Mouse (Mus musculus) monocyte, adult 5-6 weeks (primary cell): ENCODE measurements around the gene Egfr. TPM values are rescaled to one million over a fixed set of nuclear protein-coding genes. Genes with fewer than 3 reads are reported as not detected.

ENCODE experiments used
- ATAC-seq: fragments of 153-309, 156-312 bp; replicated peaks from 2 replicates; pipeline ENCODE4 v1.8.0; 2017; ENCODE audit warnings: mild to moderate bottlenecking; ENCODE audit not compliant: low TSS enrichment, insufficient number of reproducible peaks, severe bottlenecking, poor library complexity, low FRiP score
- total RNA-seq: library from RNA; stranded (forward); fragments of 200-1000, 200-491, 200-594 nt; gene quantifications from 3 replicates; pipeline ENCODE4 v1.2.3, GENCODE M21; 2017

Egfr gene
- 0.19 TPM in 1 of 3 replicates, not detected in the others for total RNA-seq

DNA sequence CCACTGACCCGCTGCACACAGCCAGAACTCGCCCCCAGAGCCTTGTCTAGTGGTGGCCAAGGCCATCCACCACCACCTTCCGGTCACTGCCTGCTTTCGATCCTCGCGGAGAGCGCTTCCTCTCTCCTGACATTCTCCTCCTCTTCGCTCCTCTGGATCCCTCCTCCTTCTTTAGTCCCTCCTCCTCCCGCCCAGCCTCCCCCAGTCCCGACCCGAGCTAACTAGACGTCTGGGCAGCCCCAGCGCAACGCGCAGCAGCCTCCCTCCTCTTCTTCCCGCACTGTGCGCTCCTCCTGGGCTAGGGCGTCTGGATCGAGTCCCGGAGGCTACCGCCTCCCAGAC is at the start of gene Egfr:
Egfr (plus strand) TSS at position 197 of the 342 bp plus-strand sequence.
- no peak for ATAC-seq

DNA sequence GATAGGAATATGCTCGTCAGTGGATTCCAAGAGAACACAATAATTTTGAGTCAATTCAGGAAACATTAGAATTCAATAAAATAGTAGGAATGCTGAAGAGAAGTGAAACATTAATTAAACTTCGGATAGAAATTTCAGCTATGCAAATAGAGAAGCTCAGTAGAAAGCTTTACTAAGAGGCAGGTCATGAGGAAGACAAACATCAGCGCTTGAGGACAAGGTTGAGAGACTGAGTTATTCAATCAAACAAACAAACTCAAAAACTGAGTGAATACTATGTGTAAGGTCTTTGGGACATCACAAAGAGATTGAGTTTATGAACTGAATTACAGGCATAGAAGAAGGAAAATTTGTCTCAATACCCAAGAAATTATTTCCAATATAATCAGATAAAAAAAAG is 48.8 kb upstream of the Egfr start:
- no peak for ATAC-seq

DNA sequence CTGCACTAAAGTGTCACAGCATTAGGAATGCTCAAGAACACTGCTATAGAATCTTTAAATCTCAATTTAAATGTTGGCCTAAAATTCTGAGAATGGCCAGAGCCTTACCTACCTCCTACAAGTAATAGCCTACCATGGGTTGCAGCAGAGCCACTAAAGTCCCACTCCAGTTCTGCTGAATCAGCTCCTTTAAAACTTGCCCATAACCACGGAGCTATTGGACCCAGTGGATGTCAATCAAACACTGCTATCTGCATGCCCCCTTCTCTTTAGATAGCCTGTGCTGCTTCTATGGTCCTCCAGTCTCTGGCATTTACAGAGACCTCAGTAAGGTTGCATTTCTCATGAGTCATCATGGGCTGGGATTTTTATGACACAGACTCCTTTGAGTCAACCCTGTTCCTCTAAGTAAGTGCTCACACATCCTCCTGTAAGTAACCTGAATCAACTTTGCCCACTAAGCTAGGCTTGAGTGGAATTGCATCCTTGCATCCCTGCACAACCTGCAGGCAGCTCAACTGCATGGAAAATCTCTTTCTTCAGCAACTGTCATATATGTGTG is 16.8 kb upstream of the Egfr start:
- no peak for ATAC-seq

DNA sequence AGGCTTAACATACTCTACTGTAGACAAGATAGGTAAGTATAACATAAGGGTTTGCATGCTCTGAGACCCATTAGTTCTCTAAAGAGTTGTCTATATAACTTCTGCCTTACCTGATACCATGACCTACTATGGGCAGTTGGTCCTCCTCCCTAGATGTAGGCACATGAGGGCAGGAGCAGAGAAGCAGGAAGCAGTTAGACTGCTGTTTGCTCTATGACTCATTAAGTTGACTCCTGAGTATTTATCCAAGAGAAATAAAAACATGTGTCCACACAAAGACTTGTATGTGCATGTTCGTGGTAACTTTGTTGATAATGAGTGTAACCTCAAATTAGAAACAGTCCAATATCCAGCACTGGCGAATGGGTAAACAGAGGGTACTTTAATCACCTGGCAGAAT is 14.7 kb upstream of the Egfr start:
- no peak for ATAC-seq

DNA sequence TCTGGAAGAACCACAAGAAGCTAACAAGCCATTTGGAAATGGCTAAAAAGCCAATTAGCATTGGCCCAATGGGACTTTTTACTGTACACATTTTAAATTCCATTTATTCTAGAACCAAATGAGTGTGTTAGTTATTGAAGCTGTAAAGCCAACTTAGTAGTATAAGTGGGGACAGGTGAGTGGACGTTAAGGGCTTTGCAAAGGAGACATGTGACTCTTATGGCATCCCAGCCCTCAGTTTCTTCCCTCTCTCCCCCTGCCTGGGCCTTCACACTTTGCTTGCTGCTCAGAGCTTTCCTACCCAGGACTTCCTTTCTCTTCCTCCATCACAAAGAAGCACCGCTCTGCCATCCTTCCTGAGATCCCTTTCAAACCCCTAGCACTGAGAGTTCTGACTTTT is 13.3 kb upstream of the Egfr start:
- no peak for ATAC-seq

DNA sequence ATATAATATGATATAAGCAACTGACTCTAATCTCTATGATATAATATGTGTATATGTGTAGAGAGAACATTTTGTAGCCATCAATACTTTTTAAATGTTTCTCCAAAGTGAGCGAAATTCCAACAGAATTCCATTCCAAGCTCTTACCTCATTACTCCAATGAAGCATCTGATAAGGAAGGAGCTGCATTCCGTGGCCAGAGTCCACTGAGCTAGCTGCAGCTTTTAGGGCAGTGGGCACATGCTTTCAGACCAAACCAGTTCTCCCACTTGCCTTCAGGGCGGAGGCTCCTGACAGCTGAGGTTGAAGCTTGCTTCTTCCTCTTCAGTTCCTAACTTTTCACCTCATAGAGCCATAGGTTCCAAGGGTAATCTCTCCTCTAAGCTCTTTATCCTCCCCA is 12.8 kb upstream of the Egfr start:
- no peak for ATAC-seq

DNA sequence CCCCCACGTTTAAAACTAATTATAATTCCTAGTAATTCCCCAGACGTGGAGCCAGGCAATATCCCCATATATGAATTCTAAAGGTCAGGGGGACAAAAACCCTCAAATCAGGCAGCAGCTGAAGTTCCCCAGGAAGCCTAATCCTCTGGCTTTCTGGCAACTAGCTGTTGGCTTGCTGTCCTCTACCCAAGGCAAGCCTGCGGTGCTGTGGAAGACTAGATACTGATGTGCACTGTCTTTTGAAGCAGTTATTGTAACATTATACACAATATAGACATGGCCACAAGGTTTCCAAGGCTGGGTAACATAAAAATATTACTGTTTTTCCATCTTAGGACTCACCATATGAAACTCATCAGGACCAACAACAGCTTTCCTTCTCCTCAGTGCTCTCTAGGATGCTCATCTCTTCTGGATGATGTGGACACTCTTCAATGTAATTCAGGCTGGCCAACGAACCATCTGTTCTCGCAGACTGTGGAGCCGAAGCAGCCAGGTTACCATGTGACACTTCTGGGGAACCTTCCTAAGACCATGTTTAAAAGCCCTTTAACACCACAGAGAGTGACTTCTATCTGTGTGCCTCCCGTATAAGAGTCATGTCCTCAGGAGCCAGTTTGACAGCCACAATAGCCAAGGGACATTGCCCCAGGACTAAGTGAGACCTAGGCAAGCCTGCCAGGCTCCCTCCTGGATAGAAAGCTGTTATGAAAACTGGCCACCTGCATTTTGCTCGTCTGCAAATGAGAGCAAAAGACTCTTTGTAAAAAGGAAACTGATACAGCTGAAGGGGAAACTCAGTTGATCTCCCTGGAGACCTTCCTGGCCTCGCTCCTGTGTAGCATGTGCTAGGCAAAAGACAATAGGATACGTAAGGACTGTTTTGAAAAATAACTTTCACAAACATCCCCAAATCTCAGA is 11.1 kb upstream of the Egfr start:
- no peak for ATAC-seq

DNA sequence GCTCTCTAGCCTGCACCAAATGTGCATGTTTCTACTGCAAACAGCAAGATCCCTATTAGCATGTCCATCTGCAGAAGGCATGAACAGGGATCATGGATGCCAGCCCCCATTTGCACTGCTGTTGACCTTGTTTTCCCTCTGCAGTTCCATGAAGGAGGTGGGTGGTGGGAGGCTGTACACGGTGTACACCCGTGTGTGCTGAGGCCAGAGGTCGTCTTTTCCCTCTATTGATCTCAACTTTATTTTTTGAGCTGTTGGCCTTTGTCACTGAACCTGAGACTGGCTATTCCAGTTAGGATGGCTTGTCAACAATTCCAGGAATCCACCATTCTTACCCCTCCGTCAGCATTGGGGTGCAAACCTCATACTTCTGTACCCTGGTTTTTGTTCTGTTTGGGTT is 9.8 kb upstream of the Egfr start:
- no peak for ATAC-seq

DNA sequence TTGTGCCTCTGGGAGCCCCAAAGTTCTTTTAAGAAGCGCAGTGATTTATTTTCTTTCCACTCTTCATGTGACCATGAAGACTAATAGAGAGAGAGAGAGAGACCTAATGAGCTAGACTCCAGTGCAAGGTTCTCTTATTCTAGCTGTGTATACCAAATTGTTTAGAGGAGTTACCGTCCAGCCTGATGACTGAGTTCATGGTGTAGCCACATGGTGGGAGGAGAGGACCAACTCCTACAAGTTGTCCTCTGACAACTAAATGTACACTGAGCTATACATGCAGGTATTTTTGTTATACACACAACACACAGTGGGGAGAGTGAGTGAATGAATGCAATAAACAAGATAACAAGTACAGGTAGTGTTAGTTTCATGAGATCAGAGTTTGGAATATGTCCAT is 9.2 kb upstream of the Egfr start:
- ATAC-seq: no peak

DNA sequence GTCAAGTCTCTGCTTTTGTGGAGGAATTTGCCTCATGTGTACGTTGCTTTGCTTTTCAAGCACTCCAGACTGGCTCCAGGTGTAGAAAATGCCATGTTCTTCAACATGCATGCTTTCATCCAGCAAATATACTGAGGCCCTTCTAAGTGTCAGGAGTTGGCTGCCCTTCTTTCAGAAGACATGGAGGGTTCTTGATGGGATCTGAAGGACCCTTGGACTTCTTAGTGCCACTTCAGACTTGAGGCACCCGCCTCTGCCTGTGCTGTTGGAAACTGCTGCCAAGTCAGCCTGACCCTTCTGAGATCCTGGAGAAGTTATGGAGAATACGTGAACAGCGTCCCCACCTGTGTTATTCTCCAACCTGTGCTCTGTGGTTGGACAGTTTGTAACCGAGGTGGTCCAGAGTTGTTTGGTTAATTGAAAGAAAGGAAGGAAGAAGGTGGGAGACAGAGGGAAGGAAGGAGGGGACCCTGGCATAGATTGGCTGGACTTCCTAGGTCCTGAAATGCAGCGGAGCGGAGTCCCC is 483 bp upstream of the Egfr start:
- ATAC-seq: no peak

DNA sequence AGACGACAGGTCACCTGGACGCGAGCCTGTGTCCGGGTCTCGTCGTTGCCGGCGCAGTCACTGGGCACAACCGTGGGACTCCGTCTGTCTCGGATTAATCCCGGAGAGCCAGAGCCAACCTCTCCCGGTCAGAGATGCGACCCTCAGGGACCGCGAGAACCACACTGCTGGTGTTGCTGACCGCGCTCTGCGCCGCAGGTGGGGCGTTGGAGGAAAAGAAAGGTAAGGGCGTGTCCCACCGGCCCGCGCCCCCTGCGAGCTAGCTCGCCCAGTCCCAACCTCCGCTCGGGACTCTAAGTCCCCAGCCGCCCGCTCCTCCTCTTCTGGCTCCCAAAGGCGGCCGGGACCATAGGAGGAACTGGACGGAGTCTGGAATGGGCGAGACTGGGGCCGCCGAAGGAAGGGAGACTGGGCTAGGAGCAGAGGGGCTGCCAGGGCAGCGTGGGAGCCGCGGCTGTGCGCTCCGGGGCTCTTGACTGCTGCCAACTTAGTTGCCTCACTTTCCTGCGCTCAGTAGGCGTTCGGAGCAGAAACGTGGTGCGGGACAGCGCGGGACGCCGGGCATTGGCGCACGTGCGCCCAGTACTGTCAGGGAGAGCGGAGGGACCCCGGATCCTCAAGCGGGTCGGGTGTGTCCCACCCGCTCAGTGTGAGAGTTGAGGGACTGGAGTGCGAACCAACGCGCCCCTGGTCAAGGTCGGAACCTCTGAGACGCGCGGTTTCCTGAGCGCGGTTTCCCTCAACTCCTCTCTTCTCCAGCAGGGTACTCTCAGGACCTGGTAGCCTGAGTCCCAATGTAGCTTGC is 548 bp downstream of the Egfr start:
- no peak for ATAC-seq

DNA sequence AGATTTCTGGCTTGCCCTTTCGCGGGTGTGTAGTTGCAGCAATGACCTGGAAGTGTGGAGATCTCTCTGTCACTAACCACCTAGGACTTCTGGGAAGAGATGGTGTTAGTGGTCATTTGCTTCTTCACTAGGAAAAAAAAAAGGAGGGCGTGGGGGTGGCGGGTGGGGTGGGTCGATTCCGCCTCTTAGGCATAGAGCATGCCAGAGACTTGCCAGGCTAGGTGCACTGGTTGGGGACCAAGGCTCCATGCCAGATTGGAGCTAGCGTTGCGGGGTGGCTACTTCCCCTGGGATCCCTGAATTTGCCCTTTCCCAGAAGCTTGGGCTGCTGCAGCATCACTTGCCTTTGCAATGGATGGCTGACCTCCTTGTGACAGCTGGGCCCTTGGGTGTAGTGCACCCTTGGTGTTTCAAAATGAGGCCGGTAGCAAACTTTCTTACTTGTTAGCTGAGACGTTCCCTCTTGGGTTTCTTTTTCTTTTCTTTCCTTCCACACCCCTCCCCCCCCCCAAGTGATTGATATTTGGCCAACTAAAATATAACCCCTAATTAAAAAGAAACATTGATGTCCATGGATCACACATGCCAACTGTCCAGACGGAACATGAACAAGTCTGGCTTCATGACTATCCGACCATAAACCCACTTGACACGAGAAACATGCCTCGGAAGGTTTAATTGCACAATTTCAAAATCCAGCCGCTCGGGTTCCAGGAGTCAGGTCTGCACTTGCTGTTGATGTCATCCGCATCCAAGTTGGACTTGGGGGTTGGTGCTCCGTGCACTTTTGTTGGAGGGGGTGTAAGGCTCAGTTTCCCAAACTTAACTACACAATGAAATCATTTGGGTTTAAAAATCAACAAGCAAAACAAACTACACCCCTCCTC is 1.4 kb downstream of the Egfr start:
- no peak for ATAC-seq

DNA sequence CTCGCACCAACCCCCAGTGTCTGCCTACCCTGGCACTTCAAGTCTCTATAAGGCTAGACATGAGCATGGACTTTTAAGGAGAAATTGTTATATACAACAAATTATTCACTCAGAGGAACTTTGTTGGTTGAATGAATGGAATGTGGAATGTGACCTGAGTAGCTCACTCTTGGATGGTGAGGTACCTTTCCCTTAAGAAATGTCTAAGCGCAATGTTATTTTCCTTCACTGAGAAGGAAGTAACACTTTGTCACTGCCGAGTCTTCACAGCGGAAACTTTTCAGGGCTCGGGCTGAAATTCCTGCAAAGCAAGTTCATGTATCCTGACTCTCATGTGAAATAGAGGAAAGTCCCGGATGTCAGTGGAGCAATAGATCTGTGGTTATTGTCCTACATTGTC is 7.9 kb downstream of the Egfr start:
- ATAC-seq: no peak

DNA sequence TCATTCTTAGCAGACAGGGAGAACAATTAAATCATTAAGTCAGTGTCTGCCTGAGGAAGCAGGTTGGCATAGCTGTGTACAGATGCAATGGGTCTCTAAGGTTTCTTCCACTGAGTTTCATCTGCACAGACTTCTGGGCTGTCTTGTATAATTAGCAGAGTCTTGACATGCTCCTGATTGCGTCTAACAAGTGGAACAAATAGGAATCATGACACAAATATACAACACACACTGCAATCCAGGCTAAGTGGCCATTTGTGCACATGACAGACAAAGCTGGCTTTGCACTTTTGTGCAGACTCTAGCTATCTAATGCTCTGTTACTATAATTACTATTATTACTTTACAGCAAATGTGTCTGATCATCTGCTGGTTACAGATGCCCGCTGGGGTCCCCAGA is 9.2 kb downstream of the Egfr start:
- ATAC-seq: no peak

DNA sequence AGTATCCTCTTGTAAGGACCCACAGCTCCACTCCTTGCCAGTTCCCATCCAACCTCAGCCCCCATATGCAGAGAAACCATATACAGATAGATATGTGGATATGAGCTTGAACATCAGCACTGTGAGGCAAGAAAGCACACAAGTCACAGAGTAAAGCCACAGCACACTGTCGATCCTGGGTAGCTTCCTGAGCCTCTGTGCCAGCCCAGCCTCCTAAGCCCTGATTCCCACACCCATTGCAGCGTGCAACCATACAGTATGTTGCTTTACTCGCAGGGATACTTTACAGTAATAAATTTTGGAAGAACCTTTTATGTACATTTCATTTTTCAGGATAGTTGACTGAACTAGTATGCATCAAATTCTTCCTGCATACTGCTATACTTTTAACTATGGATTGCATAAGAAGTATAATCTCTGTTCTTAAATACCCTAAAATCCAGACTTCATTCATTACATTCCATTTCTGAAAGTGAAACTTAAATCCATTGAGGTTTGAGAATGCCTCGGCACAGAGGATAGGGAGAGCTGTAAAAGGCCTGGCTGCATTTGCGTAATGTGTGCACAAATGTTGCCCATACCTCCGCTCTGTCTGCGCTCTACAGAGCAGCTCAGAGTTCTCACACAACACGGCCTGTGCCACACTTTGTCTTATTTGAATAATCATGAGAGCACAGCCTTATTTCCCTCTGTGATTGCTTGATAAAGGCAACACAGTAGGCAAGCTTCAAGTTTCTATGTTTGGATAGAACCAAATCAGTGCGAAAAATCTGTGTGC is 14.2 kb downstream of the Egfr start:
- ATAC-seq: no peak

DNA sequence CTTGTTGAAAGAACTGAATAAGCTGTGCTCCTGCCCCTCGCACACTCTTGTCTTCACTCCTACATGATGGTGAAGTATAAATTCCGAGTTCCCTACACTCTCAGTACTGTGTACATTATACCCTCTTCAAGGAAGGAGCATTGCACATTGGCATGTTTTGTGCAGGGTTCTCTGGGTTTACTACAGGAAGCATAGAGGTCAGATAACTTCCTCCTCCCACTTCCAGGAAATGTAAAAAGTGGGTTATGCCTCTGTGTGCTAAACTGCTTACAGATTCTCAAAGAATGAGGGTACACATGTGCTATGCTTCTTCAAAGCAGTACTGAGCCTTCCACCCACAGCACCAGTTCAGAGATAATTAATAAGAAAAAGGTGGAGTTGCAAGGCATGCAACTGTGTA is 16.0 kb downstream of the Egfr start:
- ATAC-seq: no peak

DNA sequence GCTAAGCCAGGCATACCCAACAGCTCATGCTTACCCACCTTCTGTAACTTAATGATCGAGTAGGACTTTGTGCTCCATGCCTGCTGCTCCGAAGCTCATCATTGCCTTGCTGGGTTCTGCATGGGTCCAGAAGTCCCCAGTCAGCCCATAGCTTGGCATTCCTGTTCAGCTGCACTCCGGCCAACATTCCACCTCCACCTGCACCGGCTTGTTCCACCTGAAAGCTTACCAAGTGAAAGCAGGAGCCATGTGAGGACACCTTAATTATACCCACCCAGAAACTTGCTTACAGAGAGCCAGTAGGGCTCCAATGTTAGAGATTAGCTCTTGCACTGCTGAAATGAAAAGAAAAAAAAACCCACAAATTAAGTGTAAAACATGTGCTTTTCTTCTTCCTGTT is 17.3 kb downstream of the Egfr start:
- ATAC-seq: no peak

DNA sequence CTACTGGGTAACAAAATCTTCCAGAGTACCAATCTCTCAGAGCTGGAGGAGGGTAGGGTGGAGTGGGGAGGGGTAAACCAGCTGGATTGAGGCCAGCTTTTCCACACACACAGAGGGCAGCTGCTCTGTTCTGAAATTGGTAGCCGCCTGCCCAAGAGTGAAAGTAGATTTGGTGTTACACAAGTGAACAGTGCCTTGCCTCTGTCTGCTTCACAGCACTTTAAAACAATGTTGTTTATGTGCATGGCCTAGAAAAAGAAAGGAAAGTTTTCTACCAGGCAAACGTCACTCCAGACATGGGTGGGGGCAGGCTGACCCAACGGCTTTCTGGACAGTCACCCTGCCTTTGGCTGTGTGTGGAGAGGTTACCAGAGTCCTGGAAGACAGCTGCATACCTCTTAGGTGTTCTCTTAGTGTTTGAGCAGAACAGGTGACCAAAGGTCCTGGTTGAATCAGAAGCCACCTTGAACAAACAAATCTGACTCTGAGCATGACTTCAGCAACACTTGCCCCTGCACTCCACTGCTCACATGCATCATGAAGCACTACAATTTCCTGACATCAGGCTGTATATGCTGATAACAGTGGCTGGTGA is 17.8 kb downstream of the Egfr start:
- ATAC-seq: no peak
